Mouse (Mus musculus): ENCODE measurements around the gene Foxf2. TPM values are rescaled to one million over a fixed set of nuclear protein-coding genes. Genes with fewer than 3 reads are reported as not detected.

Foxf2 gene
- polyA plus RNA-seq (2015; fragmentation: Nextera tagmentation; extraction: Ambion mirVana): not detected in 2 replicates

GRCm38 (mm10) chr13:31625333-31626101 lies at the start of gene Foxf2:
Gene Foxf2 (plus strand): TSS chr13:31625816.

Other genes with a start within 250 kb of the Foxf2 start
- 0.04 TPM in 1 of 2 replicates, not detected in the other for gene Foxq1, start 69.7 kb upstream of the Foxf2 start, polyA plus RNA-seq (2015; fragmentation: Nextera tagmentation; extraction: Ambion mirVana)
- gene A530084C06Rik, start 66.5 kb upstream of the Foxf2 start, polyA plus RNA-seq (2015; fragmentation: Nextera tagmentation; extraction: Ambion mirVana): not detected in 2 replicates
- 0.15 and 0.18 TPM in 2 replicates for gene Foxc1, start 180.8 kb downstream of the Foxf2 start, polyA plus RNA-seq (2015; fragmentation: Nextera tagmentation; extraction: Ambion mirVana)

Measured in spleen, postnatal 0 days (tissue).